Mouse (Mus musculus) 416B (cell line): Measurements from ENCODE around the gene Ascl2.

ENCODE experiments used
- DNase-seq: peaks from one replicate; pipeline ENCODE4 v3.0.0; 2011; ENCODE audit warnings: low read depth

Ascl2 gene

DNA sequence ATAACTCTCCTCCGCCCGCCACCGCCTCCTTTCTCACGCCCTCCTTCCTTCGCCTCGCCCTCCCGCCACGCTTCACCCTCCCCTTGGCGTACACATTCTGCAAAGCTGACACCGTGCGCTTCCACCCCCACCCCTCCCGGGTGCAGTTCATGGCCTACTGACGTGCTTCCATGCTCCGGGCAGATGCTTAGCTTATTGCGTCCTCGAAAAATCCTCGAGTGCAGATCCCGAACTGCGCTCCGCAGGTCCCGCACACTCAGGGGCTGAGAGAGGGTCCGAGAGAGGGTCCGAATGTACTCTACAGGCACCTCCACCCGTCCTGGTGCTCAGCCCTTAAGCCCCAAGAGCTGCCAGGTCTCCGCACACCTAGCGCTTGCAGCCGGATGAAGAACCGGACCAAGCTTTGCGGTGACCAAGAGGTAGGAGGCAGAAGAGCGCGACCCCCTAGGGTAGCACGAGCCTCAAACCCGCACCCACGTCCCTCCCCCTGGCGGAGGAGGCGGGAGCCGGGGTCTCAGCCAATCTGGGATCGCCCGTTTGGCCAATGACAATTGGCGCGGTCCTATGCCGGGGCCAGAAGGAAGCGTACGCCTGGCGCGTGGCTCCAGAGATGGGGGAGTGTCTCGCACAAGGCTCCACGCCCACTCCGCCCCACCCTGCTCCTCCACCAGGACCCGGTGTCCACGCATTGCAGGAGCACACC lies at the start of gene Ascl2:
Gene Ascl2 (minus strand): TSS at position 456 of the 703 bp plus-strand sequence.
- no peak for DNase-seq

- no peak for DNase-seq
These were observed 48.1 kb upstream of the Ascl2 start for GRCm38 (mm10) chr7:143017181-143017580.

GRCm38 (mm10) chr7:143016424-143017142 lies 47.5 kb upstream of the Ascl2 start:
- DNase-seq = peak; percentile 39

DNA sequence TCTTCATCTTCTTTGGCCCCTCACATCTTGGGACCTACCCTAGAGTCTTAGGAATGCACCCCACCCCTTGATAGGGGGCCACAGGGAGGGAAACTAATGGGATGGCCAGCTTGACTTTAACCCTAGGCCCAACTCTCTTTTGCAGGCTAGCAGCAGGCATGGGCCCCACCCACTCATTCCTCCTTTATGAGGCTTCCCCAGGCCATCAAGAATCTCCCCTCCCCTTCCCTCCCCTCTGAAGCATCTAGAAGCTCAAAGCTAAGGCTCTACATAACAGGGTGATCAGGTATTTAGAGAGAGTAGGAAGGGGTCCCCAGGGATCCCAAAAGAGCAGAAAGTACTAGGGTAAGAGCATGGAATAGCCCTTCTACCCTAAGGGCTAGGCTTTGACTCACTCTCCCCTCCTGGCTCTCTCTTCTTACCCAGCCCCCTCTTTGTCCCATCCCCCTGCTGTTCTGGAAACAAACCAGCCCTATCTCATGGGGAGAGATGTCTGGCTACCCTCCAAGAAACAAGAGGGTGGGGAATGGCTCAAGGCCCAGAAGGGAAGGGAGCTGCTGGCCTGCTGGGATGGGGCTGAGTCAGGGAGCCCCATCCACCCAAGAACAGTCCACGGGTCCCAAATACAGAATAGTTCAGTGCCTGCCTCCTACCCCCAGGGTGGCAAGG lies 46.8 kb upstream of the Ascl2 start:
- DNase-seq = peak; percentile 33

DNA sequence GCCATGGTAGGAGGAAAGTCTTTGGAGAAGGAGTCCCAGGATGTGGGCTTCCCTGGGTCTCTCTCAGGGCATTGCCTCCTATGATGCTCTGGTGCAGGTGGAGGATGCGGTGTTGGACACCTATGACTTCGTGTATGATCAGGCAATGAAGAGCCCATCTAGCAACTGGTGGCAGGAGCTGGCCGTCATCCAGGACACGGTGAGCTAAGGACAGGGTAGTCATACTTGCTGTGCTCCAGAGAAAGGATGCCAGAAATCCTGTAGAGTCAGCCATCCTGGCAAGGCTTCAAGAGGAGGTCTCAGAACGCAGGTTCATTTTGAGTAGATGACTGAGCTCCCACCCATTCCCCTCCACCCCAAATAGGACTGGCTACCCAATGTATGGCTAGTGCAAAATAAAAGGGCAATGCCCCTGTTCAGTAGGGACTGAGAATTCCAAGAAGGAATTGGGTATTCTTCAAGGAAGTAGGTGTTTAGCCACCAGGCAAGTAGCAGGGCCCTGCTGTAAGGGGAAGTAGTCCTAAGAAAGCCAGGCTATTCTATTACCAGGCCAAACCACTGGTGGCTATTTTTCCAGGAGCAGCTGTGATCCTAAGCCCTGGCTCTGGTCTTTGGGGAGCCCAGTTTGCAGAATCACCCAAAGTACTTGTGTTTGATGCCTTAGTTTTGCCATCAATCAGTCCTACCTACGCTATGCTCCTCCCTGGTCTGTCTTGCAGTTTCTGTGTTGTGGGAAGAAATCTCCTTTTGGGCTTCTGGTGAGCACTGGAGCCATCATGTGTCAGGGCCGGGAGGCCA lies 46.0 kb upstream of the Ascl2 start:
- DNase-seq = no peak

- peak; percentile 37 for DNase-seq
These were observed 44.5 kb upstream of the Ascl2 start for GRCm38 (mm10) chr7:143013420-143014178.

DNA sequence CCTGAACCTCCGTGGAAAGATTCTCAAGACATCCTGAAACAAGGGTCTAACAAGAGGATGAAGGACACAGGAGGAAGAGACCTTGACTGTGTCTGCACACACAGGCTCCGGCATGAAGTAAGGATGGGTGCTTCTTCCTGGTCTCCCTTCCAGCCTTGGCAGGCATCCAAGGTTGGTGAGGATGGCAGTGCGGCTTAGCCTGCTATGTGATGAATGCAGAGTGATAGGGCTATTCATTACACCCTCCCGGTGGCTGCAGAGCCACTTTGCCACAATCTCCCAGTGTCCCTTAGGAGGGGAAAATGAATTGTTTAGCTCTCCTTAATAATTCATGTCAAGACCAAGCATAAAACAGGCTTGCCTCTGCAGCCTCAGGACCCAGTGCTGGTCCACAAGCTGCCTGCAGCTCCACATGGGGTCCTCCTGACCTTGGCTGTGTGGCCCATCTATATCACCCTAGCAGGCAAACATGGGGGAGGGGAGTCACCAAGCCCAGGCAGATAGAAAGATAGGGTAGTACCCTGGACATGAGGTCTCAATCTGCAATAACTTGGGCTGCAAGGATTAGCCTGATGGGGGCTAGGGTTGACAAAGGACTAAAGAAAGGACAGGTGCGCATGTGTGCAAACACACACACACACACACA lies 43.3 kb upstream of the Ascl2 start:
- DNase-seq = peak; percentile 38

- no peak for DNase-seq
These were observed 42.2 kb upstream of the Ascl2 start for GRCm38 (mm10) chr7:143011226-143011625.

DNA sequence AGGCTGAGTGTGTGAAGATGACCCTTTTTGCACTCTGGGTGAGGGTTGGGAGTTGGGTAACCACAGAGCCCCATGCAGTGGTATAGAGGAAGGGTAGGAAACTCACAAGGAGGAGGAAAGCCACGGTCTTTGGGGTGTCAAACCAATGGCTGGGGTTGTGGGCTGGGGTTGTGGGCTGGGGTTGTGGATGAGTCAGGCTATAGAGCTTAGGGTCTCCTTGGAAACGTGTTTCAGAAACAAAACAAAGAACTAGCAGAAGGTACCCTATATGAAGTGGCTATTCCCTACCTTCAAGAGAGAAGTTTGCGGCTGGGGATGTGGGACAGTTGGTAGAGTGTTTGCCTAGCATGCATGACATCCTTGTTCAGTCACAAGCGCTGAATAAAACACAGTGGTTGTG lies 40.9 kb upstream of the Ascl2 start:
- DNase-seq = peak; percentile 86

GRCm38 (mm10) chr7:143008996-143009665 lies 40.1 kb upstream of the Ascl2 start:
- DNase-seq = no peak

- DNase-seq = peak; percentile 82
These were observed 39.4 kb upstream of the Ascl2 start for GRCm38 (mm10) chr7:143008370-143008926.

DNA sequence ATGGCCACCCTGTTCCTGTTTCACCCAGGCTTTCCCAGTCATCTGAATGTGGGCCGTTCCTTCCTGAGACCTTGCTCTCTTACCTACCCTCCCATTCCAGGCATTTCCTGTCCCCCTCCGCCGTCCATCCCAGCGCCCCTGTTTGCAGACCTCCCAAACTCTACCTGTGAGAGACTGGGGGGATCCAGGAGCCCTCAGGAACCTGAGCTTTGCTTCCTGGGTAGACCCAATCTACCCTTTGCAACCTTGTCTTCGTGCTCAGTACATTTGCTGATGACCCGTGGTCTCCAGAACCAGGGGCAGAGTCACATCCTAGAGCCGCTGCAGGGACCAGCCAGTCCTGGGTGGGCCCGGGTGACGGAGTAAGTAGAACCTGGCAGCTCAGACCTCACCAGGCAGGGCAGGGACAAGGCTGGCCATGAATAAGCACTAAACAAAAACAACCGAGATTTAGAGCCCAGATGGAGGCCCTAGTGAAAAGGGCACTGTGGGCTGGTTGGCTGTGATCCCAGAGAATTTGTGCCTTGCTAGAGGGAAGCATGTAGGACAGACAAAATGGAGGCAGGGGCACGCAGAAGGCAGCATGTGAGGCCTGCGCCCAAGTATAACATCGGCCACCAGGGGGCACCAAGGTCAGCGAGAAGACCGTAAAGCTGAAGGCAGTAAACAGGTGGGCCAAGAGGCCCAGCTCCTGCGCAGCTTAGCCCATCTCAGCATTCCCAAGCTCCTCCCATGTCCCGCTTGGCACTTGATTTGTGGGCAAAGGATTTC lies 38.7 kb upstream of the Ascl2 start:
- DNase-seq = peak; percentile 93

GRCm38 (mm10) chr7:143006756-143007598 lies 37.9 kb upstream of the Ascl2 start:
- DNase-seq = peak; percentile 44

DNA sequence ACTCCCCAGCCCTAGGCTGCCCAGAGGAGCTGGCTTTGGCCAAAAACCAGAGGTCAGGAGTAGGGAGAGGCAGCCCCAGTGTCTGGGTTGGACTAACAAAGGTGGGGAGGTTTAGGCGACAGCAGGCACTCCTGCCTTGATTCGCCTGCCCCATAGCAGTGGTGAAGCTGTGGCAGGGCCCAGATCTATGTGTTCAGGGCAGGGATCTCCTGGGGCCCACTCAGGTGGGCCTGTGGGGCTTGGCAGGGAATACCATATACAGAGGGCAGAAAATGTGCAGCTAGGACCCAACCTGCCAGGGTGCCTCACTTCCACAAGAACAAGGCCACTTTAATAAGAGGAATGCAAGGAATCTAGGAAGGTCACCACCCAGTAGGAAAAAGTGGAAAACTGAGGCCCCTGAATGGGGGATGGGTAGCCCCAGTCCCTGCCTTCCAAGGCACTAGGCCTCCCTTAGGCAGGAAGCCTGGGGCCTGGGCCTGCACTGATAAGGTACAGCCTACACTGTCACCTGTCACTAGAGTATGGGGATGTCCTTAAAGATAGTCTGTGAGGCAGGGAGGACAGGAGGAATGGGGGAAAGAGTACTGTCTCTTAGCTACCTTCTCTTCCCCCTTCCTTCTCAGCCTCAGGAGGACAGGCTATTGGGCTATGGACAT lies 37.2 kb upstream of the Ascl2 start:
- DNase-seq = peak; percentile 67

GRCm38 (mm10) chr7:143005344-143006096 lies 36.5 kb upstream of the Ascl2 start:
- peak; percentile 93 for DNase-seq

DNA sequence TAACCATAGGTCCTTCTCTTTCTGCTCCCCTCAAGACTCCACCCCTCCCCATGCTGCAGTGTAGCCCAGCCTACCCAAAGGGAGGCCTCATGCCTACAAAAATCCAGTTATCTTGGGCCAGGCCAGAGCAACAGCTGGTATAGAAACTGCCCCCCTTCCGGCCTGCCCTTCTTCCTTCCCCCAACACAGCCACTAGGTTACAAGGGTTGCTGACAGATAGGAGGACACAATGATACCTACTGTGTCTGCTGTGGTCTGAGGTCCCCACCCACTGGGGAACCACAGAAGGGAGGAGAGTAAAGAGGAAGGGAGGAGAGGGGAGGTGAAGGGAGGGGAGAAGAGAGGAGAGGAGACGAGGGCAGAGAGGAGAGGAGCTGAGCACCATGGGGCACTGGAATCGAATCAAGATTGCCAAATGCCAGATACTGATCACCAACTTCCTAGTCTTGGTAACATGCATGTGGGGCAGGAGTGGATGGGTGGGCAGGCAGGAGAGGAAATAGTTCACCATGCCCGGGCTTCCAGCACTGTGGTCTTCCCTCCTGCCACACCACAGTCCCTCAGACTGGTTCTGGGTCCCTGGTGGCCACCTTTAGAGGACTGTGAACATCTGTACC lies 35.8 kb upstream of the Ascl2 start, which contains the start of gene Tspan32:
Gene Tspan32 (plus strand): TSS at position 320 of the 617 bp plus-strand sequence.
- peak; percentile 99 for DNase-seq
